Mouse (Mus musculus) gastrocnemius, postnatal 4 days (tissue): ENCODE data around the gene Zfp354c. TPM values are rescaled to one million over a fixed set of nuclear protein-coding genes. Genes with fewer than 3 reads are reported as not detected.

ENCODE experiments used
- total RNA-seq, 2 experiments: library from RNA; stranded (reverse); gene quantifications; 2 replicates each; pipeline ENCODE4 v1.2.3; 2021

The Zfp354c gene
- total RNA-seq, 2 experiments from 2014 or later, result 20.5 to 25.4 TPM

Other genes with a start within 250 kb of the Zfp354c start
- gene Adamts2, start 225.6 kb downstream of the Zfp354c start, total RNA-seq, result 10 to 100 TPM; 38.0 to 42.3 TPM
- gene Zfp879, start 13.8 kb upstream of the Zfp354c start, total RNA-seq, result under 1 TPM; 0.91 to 0.96 TPM
- gene Grm6, start 23.0 kb upstream of the Zfp354c start, total RNA-seq, result not detected
- 1 to 10 TPM; 2.5 to 3.0 TPM for gene Zfp454, start 59.9 kb upstream of the Zfp354c start, total RNA-seq
- 1 to 10 TPM; 3.6 to 4.2 TPM for gene Zfp2, start 88.4 kb upstream of the Zfp354c start, total RNA-seq
- 1 to 10 TPM; 1.8 TPM for gene Zfp354b, start 103.9 kb upstream of the Zfp354c start, total RNA-seq
- gene 4933414I15Rik, start 116.0 kb upstream of the Zfp354c start, total RNA-seq, result not detected
- gene Prop1, start 126.0 kb upstream of the Zfp354c start, total RNA-seq, result not detected
- gene Olfr1378, start 138.8 kb upstream of the Zfp354c start, total RNA-seq, result not detected
- not detected for gene Olfr1377, start 154.2 kb upstream of the Zfp354c start, total RNA-seq
- gene Olfr51, start 175.9 kb upstream of the Zfp354c start, total RNA-seq, result not detected
- gene Olfr54, start 186.5 kb upstream of the Zfp354c start, total RNA-seq, result not detected
- gene Olfr1375, start 220.4 kb upstream of the Zfp354c start, total RNA-seq, result not detected
- 1 to 10 TPM; 3.4 to 3.5 TPM for gene Zfp354a, start 231.5 kb upstream of the Zfp354c start, total RNA-seq